Mouse (Mus musculus): ENCODE results near the gene Gm21310. TPM values are rescaled to one million over a fixed set of nuclear protein-coding genes. Genes with fewer than 3 reads are reported as not detected.
"Not testable (repeated sequence)": the region's sequence is repeated elsewhere in the genome, so short reads cannot be mapped to it uniquely, and the experiment has no call there.

Gene Gm21310
- not detected in 2 replicates for polyA plus RNA-seq (2015; fragmentation: Nextera tagmentation; extraction: Ambion mirVana)

DNA sequence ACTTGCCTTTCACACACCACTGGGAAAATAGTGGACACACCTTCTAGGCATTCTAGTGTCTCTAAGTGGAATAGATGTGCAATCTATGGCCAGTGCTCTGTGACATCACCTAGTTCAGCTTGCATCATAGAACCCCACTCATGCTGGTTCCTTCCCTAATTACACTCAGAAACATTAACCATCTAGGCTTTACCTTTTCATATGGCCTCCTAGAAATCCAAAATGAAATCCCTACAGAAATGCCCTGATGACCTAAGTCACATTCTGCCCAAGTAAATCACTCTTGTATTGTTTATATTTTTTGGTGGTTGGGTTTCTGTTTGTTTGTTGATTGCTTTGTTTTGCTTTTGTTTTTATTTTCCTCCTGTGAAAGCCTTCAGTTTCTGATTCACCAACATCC, at the start of gene Gm21310:
Gene Gm21310, minus strand, starts transcription at position 101 of the 400 bp plus-strand sequence.
- H3K9me3 ChIP-seq (ENCODE audit: control insufficient read depth, low read length); H3K27ac ChIP-seq (replicated peaks); H3K27me3 ChIP-seq (ENCODE audit: control insufficient read depth, insufficient read depth, low read length); DNase-seq (ENCODE audit: low spot score); H3K36me3 ChIP-seq (ENCODE audit: control insufficient read depth, insufficient read depth, low read length); H3K4me1 ChIP-seq (replicated peaks; ENCODE audit: control insufficient read depth, insufficient read depth); H3K9ac ChIP-seq (ENCODE audit: low read length); H3K4me3 ChIP-seq (ENCODE audit: low read depth, low read length); ATAC-seq (ENCODE audit: low FRiP score, low TSS enrichment); H3K4me2 ChIP-seq (replicated peaks; ENCODE audit: low read depth): not testable (repeated sequence)

Other genes starting within 250 kb of the Gm21310 start
- gene Gm20834, start 177.4 kb upstream of the Gm21310 start, polyA plus RNA-seq (2015; fragmentation: Nextera tagmentation; extraction: Ambion mirVana), result not detected in 2 replicates

All from stomach, postnatal 0 days (tissue).